Mouse (Mus musculus): ENCODE results near the gene Ybx2.
"Not testable (repeated sequence)": the region's sequence is repeated elsewhere in the genome, so short reads cannot be mapped to it uniquely, and the experiment has no call there.

The Ybx2 gene

GRCm38 (mm10) chr11:69934681-69935080 lies 915 bp upstream of the Ybx2 start:
- no peak for DNase-seq (ENCODE audit: low spot score)

GRCm38 (mm10) chr11:69936156-69936555 lies 560 bp downstream of the Ybx2 start:
- peak; percentile 15 for DNase-seq (ENCODE audit: low spot score)

DNA sequence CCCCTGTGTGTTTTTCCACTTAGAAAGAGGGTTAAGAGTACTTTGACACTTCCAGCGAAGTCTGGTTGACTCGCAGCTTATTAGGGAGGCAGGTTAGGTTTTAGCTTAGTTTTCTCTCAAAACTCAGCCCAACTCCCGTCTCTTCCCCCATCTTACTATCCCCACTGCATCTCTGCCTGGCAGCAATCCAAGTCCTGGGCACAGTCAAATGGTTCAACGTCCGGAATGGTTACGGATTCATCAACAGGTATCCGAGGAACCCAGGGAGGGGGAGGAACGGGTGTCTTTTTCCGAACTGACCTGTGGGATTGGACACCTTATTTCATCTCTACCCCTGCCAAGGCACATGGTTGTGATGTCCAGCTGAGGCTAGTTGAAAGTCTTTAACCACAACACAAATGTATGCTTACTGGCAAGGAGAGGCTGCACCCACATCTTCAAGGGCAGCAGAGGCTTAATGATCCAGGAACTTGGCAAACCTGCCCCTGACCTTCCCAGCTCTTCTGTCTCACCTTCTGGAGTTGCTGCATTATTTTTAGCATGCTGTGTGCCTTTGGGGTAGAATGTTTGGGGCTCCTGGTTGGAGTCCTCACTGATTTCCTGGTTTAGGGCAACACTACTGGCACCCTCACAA lies 1.2 kb downstream of the Ybx2 start:
- no peak for DNase-seq (ENCODE audit: low spot score)

DNA sequence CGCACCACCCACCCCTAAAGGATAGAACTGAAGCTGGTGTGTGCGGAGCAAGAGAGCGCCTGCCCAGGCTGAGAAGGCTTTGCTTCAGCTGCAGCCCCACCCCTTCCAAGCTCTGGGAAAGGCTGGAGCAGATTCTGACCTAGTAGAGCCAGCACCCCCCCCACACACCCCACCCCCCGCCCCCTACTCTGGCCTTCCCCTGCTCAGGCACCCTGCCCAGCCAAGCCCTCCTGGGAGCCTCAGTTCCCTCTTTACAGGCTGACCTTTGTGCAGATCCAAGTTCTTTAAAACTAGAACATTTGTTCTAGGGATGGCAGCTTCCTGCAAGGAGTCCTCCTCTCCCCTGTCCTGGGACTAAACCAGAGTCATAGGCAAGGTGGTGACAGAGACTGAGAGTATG lies 1.8 kb downstream of the Ybx2 start:
- no peak for DNase-seq (ENCODE audit: low spot score)

DNA sequence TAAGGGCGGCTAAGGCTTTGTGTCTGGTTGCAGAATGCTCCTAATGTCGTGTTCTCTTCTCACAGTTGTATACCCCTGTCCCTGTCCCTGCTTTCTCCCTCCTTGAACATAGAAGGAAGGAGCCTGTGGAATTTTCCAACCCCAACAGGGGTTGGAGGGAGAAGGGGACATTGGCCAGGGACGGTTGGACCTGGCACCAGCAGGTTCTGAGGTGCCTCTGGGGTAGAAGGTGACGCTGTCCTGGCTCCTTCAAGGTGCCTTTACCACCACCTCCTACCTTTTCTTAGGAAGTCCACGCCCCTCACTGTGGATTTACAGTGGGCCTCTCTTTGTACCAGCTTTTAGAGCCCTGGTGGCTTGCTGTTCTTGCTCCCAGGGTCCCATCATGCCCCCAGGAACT lies 2.2 kb downstream of the Ybx2 start:
- DNase-seq (ENCODE audit: low spot score), result no peak

DNA sequence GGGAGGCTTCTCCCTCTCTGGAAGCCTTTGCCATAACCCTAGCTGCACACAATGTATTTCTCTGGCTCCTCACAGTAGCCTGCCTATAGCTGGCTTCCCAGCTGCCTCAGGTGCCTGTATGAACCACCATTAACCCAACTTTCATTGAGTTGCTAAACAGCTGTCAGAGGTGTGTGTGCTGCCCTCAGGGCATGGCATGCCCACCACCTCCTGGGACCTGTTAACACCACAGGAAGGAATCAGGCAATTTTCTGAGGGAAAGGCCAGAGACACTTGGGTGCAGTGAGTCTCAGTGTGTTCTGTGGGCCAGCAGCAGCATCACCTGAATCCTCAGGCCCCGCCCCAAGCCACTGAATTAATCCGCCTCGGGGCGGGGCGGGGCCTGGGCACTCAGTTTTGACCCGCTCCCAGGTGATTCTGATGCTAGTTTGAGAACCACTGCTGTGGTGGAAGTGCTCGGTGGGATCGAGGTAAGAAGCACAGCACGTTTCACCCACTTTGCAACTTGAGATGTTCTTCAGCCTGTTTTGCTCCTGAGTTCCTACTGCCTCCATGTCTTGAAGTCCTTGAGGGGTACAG lies 2.9 kb downstream of the Ybx2 start:
- no peak for DNase-seq (ENCODE audit: low spot score)

DNA sequence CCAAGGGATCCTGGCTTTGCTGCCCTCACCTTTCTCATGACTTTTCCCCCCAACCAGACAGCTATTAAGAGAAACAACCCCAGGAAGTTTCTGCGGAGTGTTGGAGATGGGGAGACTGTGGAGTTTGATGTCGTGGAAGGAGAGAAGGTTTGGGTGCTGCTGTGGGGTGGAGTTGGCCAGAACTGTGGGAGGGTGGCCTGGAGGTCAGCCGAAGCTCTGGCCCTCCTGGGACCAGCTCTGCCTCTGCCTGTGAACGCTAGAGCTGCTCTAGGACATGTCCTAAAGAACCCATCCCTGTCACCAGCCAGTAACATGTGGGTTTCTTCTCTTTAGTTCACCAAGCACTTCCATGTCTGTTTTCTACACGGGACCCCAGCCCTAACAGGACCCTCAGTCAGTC lies 3.6 kb downstream of the Ybx2 start:
- DNase-seq (ENCODE audit: low spot score), result no peak

- no peak for DNase-seq (ENCODE audit: low spot score)
These were observed 4.1 kb downstream of the Ybx2 start for GRCm38 (mm10) chr11:69939731-69940130.

GRCm38 (mm10) chr11:69940962-69941361 lies 5.4 kb downstream of the Ybx2 start:
- DNase-seq (ENCODE audit: low spot score), result no peak

GRCm38 (mm10) chr11:69945216-69945615 lies 9.6 kb downstream of the Ybx2 start:
- no peak for DNase-seq (ENCODE audit: low spot score)

DNA sequence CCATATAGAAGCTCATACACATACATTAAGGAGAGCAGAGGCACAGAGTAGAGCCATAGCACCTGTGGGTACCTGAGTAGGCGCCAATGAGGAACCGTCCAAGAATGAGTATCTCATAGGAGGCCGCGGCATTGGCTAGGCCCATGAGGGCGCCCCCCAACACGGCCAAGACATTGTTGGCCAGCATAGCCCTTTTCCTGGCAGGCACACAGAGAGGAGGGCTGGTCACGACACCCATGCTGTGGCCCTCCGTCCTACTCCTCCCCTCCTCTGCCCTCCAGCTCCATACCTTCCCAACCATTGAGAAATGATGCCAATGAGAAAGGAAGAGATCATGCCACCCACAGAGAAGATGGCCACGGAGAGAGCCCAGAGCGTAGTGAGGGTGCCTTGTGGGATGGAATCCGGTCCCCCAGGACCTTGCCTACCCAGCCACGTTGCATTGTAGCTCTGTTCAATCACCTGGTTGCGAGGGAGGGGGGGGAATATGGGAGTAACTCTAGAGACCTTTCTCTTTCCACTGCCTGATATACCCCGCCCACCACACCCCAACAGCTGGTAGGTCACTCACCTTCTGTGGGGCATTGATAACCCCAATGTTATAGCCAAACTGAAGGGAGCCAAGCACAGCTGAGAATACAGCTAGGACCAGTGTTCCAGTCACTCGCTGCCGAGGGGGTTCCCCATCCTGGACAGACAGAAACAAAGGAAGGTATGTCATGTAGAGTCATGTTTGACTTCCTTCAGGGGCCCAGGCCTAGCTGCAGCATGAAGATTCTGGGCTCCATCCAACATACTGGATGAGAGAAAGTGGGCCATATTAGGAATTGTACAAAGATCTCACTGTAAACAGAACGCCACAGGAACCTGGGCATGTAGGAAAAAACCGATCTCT lies 10.6 kb downstream of the Ybx2 start:
- DNase-seq (ENCODE audit: low spot score), result no peak

GRCm38 (mm10) chr11:69947337-69948065 lies 11.9 kb downstream of the Ybx2 start:
- no peak for DNase-seq (ENCODE audit: low spot score)

GRCm38 (mm10) chr11:69948066-69948762 lies 12.6 kb downstream of the Ybx2 start, which contains the start of gene Slc2a4:
Slc2a4 (minus strand) TSS chr11:69948188.
- DNase-seq (ENCODE audit: low spot score), result peak; percentile 79

GRCm38 (mm10) chr11:69948763-69949150 lies 13.2 kb downstream of the Ybx2 start:
- DNase-seq (ENCODE audit: low spot score), result peak; percentile 82

- no peak for DNase-seq (ENCODE audit: low spot score)
These were observed 15.3 kb downstream of the Ybx2 start for GRCm38 (mm10) chr11:69950807-69951459.

GRCm38 (mm10) chr11:69952274-69952673 lies 16.7 kb downstream of the Ybx2 start:
- DNase-seq (ENCODE audit: low spot score), result no peak

DNA sequence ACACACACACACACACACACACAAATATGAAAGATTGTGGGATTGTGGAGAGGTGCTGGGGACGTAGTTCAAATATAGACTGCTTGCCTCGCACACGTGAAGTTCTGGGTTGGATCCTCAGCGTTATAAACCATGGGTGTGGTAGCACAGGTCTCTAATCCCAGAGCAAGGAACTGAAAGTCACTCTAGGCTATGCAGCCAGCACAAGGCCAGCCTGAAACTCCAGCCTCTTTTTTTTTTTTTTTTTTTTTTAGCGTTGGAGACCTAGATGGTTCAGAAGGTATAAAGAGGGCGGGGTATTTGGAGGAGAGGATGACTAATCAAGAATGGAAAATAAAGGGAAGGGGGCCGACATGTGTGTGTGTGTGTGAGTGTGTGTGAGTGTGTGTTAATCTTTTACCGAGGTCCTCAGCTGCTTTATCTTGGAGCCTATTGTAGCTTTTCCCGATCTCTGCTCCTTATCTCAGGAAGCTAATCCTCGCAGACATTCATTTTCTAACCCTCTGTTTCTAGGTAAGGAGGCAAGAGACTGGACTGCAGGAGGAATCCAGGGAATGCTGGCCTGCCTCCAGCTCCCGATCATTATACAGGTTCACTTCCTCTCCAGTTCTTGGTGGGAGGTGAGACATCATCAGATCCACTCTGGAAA lies 17.8 kb downstream of the Ybx2 start:
- DNase-seq (ENCODE audit: low spot score), result no peak

DNA sequence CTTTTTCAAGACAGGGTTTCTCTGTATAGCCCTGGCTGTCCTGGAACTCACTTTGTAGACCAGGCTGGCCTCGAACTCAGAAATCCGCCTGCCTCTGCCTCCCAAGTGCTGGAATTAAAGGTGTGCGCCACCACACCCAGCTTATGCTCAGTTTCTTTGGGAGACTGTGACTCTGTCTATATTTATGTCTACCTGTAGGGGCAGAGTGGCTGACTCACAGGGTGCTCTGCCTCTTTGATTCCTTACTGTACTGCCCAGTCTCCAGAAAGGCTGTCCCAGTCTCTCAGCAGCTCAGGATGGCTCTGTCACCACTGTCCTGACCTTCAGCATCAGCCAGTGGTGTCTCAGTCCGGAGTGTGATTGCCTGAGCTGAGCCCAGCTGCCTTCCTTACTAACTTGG lies 20.0 kb downstream of the Ybx2 start:
- DNase-seq (ENCODE audit: low spot score), result not testable (repeated sequence)

GRCm38 (mm10) chr11:69956218-69956617 lies 20.6 kb downstream of the Ybx2 start:
- no peak for DNase-seq (ENCODE audit: low spot score)

DNA sequence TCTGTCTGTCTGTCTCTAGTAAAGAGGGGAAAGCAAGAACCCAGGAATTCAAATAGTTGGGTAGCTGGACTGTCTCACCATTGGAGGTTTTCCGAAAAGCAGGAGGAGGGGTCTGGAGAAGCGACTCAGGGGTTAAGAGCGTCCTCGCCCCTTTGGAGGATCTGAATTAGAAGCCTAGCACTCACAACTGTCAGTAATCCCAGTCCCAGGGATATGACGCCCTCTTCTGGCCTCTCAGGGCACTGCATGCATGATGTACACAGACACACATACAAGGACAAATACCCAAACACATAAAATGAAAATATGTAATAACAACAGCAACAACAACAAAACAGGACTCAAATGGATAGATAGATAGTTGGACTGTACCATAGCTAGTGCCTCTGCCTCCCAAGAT lies 25.0 kb downstream of the Ybx2 start:
- DNase-seq (ENCODE audit: low spot score), result no peak

DNA sequence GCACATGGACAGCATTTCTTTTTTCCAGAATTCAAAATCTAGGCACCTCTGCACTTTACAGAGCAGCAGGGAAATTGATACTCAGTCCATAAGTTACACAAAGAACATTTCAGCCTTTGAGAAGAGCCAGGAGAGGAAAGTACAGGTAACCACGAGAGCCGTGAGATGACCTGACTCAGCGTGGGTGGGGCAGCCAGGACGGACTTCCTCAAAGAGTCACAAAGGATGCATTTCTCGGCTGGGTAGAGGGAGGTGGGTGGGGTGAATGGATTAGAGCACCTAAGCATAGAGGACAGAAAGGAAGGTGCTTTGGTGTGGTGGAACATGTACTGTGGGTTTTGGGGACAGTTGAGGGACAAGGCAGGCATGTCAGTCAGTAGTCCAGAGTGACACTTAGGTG lies 26.2 kb downstream of the Ybx2 start:
- no peak for DNase-seq (ENCODE audit: low spot score)
